Mouse (Mus musculus) ES-E14 (cell line): ENCODE data around the gene Gli3. TPM values are rescaled to one million over a fixed set of nuclear protein-coding genes. Genes with fewer than 3 reads are reported as not detected.

Source experiments
- DNase-seq: peaks from one replicate; pipeline ENCODE4 v3.0.0-alpha.2; 2013; ENCODE audit warnings: low read depth, low spot score
- H3K27ac ChIP-seq: 2 replicates; pipeline ENCODE4 v1.5.1; 2012; ENCODE audit warnings: low read depth, mild to moderate bottlenecking, low read length, moderate library complexity, mixed read lengths; ENCODE audit not compliant: poor library complexity, insufficient read depth, severe bottlenecking
- H3K36me3 ChIP-seq: 2 replicates; pipeline ENCODE4 v1.6.1; 2012; ENCODE audit warnings: mild to moderate bottlenecking, low read length, moderate library complexity, mixed read lengths; ENCODE audit not compliant: control insufficient read depth, poor library complexity, insufficient read depth, severe bottlenecking
- H3K4me1 ChIP-seq, 2 experiments: fragments of 150-350 bp in 1 of 2; sonication (generic) in 1 of 2; 2 replicates each; pipeline ENCODE4 v1.6.1; 2012; ENCODE audit warnings: low read length in 2 of 2, mild to moderate bottlenecking in 1 of 2, mixed read lengths in 1 of 2; ENCODE audit not compliant: control insufficient read depth in 2 of 2, insufficient read depth in 2 of 2, poor library complexity in 1 of 2
- H3K4me3 ChIP-seq, 2 experiments: fragments of 150-350 bp in 1 of 2; sonication (generic) in 1 of 2; 2 replicates each; pipeline ENCODE4 v1.5.1; 2012; ENCODE audit warnings: low read length in 2 of 2, low read depth in 1 of 2, mild to moderate bottlenecking in 1 of 2, mixed read lengths in 1 of 2; ENCODE audit not compliant: insufficient read depth in 1 of 2, poor library complexity in 1 of 2, severe bottlenecking in 1 of 2
- H3K9ac ChIP-seq: 2 replicates; pipeline ENCODE4 v1.6.1; 2012; ENCODE audit warnings: low read depth, mild to moderate bottlenecking, low read length, mixed read lengths; ENCODE audit not compliant: poor library complexity, insufficient read depth, severe bottlenecking
- H3K9me3 ChIP-seq: fragments of 150-350 bp; sonication (generic); 2 replicates; pipeline ENCODE4 v1.6.1; 2012; ENCODE audit warnings: low read depth, mild to moderate bottlenecking, low read length; ENCODE audit not compliant: control insufficient read depth, insufficient read depth
- CHD2 ChIP-seq: IDR thresholded peaks from 2 replicates; pipeline ENCODE4 v1.6.1; 2014; ENCODE audit warnings: mild to moderate bottlenecking, low read depth, low read length, inconsistent platforms
- HCFC1 ChIP-seq: IDR thresholded peaks from 2 replicates; pipeline ENCODE4 v1.6.1; 2012; ENCODE audit warnings: low read length, inconsistent platforms, borderline replicate concordance; ENCODE audit not compliant: insufficient read depth
- MAFK ChIP-seq: IDR thresholded peaks from 2 replicates; pipeline ENCODE4 v1.6.1; 2014; ENCODE audit warnings: mild to moderate bottlenecking, low read depth, low read length, inconsistent platforms; ENCODE audit not compliant: insufficient read depth
- ZC3H11A ChIP-seq: IDR thresholded peaks from 2 replicates; pipeline ENCODE4 v1.6.1; 2012; ENCODE audit warnings: low read depth, mild to moderate bottlenecking, inconsistent platforms, low read length, borderline replicate concordance
- ZNF384 ChIP-seq: IDR thresholded peaks from 2 replicates; pipeline ENCODE4 v1.6.1; 2012; ENCODE audit warnings: low read depth, low read length, inconsistent platforms
- in situ Hi-C, 2 experiments: fragments of 600-800 bp; cut with MboI; formaldehyde crosslinking; loops; one replicate each; pipeline ENCODE4 v1.15.1; 2025; ENCODE audit warnings: low sequenced_read_pairs in 2 of 2, inconsistent platforms in 1 of 2; ENCODE audit not compliant: unreplicated experiment in 2 of 2
- total RNA-seq: library from RNA; depleted of rRNA; stranded (reverse); fragments of 300-350 nt; gene quantifications from 2 replicates; pipeline ENCODE4 v1.2.3, GENCODE M21; 2012

The Gli3 gene
- total RNA-seq, 1 experiment = 9.3 TPM

DNA sequence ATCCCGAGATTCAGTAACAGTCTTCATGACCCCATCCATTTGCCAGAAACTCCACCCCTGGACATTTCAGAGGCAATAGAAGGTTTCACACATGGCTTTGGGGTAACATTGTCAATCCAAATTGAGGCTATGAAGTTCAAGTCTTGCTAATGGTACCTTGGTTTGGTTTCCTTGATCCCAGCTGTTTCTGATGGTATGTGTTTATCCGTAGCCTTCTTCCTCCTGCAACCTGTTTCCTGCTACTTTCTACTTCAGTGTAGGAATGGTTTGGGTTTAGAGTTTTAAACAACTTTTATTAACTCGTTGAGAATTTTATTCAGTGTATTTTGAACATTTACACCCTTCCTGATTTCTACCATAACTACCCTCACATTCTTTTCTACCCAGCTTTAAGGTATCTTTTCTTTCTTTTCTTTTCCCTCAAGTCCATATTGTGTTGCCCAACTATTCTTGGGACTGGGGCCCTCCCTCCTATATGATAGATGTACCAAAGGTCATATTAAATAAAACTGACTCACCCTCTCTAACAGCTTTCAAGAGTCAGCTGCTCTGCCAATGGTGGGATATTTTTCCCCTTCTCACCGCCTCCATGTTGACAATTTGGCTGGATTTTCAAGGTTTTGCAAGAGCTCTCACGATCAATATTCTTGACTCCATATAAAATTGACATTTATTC is 225.9 kb downstream of the Gli3 start:
- TF ChIP-seq HCFC1 (no peak), CHD2 (no peak), ZNF384 (no peak), MAFK (no peak), ZC3H11A (no peak)
- DNase-seq = no peak
- Histone ChIP-seq H3K9me3 (no peaks in the 10 kb centered on the region), H3K27ac (no peak overlapping the region), H3K4me1 (no peaks in the 10 kb centered on the region), H3K36me3 (no peaks in the 10 kb centered on the region), H3K4me3 (no peak overlapping the region), H3K9ac (no peak overlapping the region)
- in situ Hi-C loops = no loop called here

DNA sequence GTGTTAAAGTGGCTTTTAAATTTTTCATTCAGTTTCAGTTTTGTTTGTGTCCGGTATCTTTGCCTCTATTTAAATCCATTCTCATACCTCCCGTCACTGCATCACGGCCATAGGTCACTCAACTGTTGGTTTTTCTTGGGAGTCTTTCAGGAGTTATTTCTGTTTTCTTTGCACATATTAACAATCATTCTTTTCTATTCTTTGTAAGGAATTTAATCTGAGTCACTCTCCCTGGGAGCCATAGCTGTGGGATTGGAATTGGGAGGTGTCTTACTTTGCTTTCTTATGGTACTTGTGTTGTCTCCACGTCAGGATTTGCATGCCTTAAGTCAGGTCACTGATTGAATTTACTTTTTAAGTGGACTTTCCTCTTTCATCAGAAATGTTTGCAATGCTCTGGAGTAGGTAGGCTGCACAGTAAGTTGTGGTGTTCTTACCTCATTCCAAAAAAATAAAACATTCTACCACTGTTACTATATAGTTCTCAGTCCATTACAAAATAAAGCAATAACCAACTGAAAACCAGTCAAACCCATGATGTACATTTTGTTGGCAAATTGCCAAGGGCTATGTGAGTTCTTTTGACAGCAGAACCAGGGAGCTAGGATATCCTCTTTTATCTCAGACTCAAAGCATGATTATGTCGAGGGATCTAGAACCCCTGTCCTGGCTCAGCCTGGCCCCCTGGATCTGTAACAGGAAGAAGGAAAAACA is 228.9 kb downstream of the Gli3 start:
- no peak overlapping the region for H3K4me3 ChIP-seq
- no peak overlapping the region for H3K9ac ChIP-seq
- H3K9me3 ChIP-seq = no peaks in the 10 kb centered on the region
- no peak for TF ChIP-seq ZNF384
- no peak for TF ChIP-seq CHD2
- no peak for TF ChIP-seq MAFK
- TF ChIP-seq ZC3H11A = no peak
- TF ChIP-seq HCFC1 = no peak
- no peaks in the 10 kb centered on the region for H3K4me1 ChIP-seq
- H3K36me3 ChIP-seq = no peaks in the 10 kb centered on the region
- in situ Hi-C loops = no loop called here
- no peak overlapping the region for H3K27ac ChIP-seq
- DNase-seq = no peak

DNA sequence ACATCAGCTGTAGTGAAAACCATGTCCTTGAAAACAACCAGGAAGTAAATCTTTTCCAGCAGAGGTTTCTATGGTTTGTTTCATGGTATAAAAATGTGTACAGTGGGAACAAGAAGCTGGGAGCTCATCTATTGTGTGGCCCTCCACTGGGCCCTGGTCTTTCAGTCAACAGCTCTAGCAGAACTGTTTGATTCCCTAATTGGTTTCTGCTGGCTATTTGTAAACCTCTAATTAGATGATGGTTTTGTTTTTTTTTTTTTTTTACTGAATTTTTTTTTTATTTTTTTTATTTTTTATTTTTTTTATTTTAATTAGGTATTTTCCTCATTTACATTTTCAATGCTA is 229.4 kb downstream of the Gli3 start:
- H3K36me3 ChIP-seq = no peaks in the 10 kb centered on the region
- no peaks in the 10 kb centered on the region for H3K9me3 ChIP-seq
- no peak for TF ChIP-seq ZNF384
- TF ChIP-seq MAFK = no peak
- no peak overlapping the region for H3K9ac ChIP-seq
- no peaks in the 10 kb centered on the region for H3K4me1 ChIP-seq
- H3K27ac ChIP-seq = no peak overlapping the region
- no peak overlapping the region for H3K4me3 ChIP-seq
- DNase-seq = no peak
- in situ Hi-C loops = no loop called here

DNA sequence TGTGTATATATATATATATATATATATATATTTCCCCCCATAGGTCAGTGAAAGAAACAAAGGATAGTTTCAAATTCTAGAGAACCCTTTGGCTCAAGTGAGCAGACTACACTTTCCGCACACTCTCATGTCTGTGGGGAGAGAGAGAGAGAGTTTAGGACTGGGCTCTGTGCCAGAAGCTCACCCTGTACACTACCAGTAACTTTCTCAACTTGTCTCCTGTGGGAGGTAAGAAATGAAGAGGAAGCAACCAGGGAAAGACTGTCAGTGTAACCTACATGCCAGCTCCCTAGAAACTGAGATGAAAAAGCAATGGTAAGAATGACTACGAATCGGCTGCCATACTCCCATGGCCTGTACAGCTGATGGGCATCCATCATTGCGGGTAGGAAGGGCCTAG is 235.2 kb downstream of the Gli3 start:
- Histone ChIP-seq H3K27ac (no peak overlapping the region), H3K36me3 (no peaks in the 10 kb centered on the region), H3K4me3 (no peak overlapping the region), H3K9me3 (no peaks in the 10 kb centered on the region), H3K9ac (no peak overlapping the region), H3K4me1 (no peaks in the 10 kb centered on the region)
- no peak for TF ChIP-seq HCFC1
- TF ChIP-seq CHD2 = no peak
- no peak for TF ChIP-seq MAFK
- no peak for TF ChIP-seq ZC3H11A
- TF ChIP-seq ZNF384 = no peak
- in situ Hi-C loops = no loop called here
- DNase-seq = no peak

DNA sequence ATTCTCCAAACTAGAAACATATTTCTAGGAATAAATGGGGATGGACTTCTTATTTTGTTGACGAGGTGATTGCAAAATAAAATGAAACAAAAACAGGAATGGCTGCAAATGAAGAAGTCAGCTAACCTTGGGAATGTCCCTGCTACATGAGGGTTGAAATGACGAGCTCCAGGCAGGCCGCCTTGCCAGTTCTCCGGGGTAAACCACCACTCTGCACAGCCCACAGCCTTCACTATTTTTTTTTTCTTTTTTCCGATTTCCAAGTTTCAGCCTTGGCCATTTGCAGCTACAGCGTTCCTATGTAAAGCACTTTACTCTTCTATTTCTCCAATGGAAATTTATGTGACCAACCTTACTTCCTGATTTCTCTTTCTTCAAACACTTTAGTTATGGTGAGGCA is 236.1 kb downstream of the Gli3 start:
- H3K4me3 ChIP-seq = no peak overlapping the region
- H3K36me3 ChIP-seq = no peaks in the 10 kb centered on the region
- H3K27ac ChIP-seq = no peak overlapping the region
- TF ChIP-seq CHD2 (no peak), MAFK (no peak), ZNF384 (no peak), HCFC1 (no peak), ZC3H11A (no peak)
- H3K9me3 ChIP-seq = no peaks in the 10 kb centered on the region
- in situ Hi-C loops = no loop called here
- DNase-seq = no peak
- H3K4me1 ChIP-seq = no peaks in the 10 kb centered on the region
- H3K9ac ChIP-seq = no peak overlapping the region
